Mouse (Mus musculus): ENCODE data around the gene Vegfa. TPM values are rescaled to one million over a fixed set of nuclear protein-coding genes. Genes with fewer than 3 reads are reported as not detected.
A peak's percentile ranks its signal among the peaks of the same experiment; 100 is the strongest.

The Vegfa gene
- total and polyA plus RNA-seq, 3 experiments: 15.3 to 50.0 (median 17.2) TPM

- Histone ChIP-seq H3K27me3 (replicated peaks) (peaks cover 65% of the 10 kb centered on the region), H3K9me3 (replicated peaks; ENCODE audit: low read length) (peaks cover 3% of the 10 kb centered on the region), H3K4me3 (replicated peaks in 1 of 3; ENCODE audit: low read depth in 2 of 3, low read length in 2 of 3, poor library complexity in 1 of 3) (no peak overlapping the region), H3K36me3 (replicated peaks in 1 of 2; ENCODE audit: control insufficient read depth in 1 of 2, insufficient read depth in 1 of 2, low read length in 1 of 2) (no peaks in the 10 kb centered on the region), H3K4me1 (ENCODE audit: control insufficient read depth in 1 of 2, insufficient read depth in 2 of 2) (peaks cover 8% of the 10 kb centered on the region in 2 experiments), H3K9ac (ENCODE audit: insufficient read depth, low read depth) (no peak overlapping the region), H3K27ac (ENCODE audit: insufficient read depth, low read depth) (no peak overlapping the region), H3K79me2 (replicated peaks; ENCODE audit: control insufficient read depth, extremely low read depth, insufficient read depth, poor library complexity, severe bottlenecking) (no peaks in the 10 kb centered on the region), H3K4me2 (ENCODE audit: insufficient read depth, low read depth, poor library complexity, severe bottlenecking) (no peak overlapping the region)
- in situ Hi-C loops (cut with MboI; ENCODE audit: low pct_ligation_motif_present, low pct_unique_long_range_greater_than_20kb, low sequenced_read_pairs) (no loop called here), dilution Hi-C loops (cut with MboI; ENCODE audit: extremely low pct_ligation_motif_present, extremely low pct_unique_long_range_greater_than_20kb, low sequenced_read_pairs) (no loop called here)
- DNase-seq (ENCODE audit: extremely low read depth): no peak
- no peak for TF ChIP-seq ZMIZ1 (IDR thresholded peaks at IDR 0.05; ENCODE audit: low read depth, low read length)
- no peak for TF ChIP-seq ZC3H11A (IDR thresholded peaks at IDR 0.05; ENCODE audit: low read depth, low read length)
- TF ChIP-seq ZKSCAN1 (IDR thresholded peaks at IDR 0.05; ENCODE audit: borderline replicate concordance, low read depth, low read length): peak; percentile 58; the same call in 1 of the 2 replicates
- no peak for TF ChIP-seq USF2 (conservative IDR thresholded peaks at IDR 0.05; ENCODE audit: low read depth, low read length)
- TF ChIP-seq MXI1 (IDR thresholded peaks at IDR 0.05; ENCODE audit: low read depth, low read length): no peak
Observed at GRCm38 (mm10) chr17:46063974-46064312, 31.8 kb upstream of the Vegfa start.

GRCm38 (mm10) chr17:46063283-46063973 lies 31.3 kb upstream of the Vegfa start:
- TF ChIP-seq POLR2A (IDR thresholded peaks at IDR 0.05; ENCODE audit: low read depth, low read length) (no peak), MEF2A (IDR thresholded peaks at IDR 0.05; ENCODE audit: borderline replicate concordance, low read depth, low read length) (peak; percentile 51; the same call in 1 of the 2 replicates), ZMIZ1 (IDR thresholded peaks at IDR 0.05; ENCODE audit: low read depth, low read length) (no peak), MAX (IDR thresholded peaks at IDR 0.05; ENCODE audit: low read length) (no peak), ETS1 (conservative IDR thresholded peaks at IDR 0.05; ENCODE audit: low read depth, low read length) (peak; percentile 92), ELF1 (IDR thresholded peaks at IDR 0.05; ENCODE audit: low read depth, low read length) (peak; percentile 28; the same call in 1 of the 2 replicates), TCF12 (IDR thresholded peaks at IDR 0.05; ENCODE audit: low read depth, low read length) (peak; percentile 75; the same call in 1 of the 2 replicates), USF2 (conservative IDR thresholded peaks at IDR 0.05; ENCODE audit: low read depth, low read length) (no peak), MAZ (IDR thresholded peaks at IDR 0.05; ENCODE audit: low read depth, low read length) (peak; percentile 89), IRF4 (IDR thresholded peaks at IDR 0.05; ENCODE audit: low read depth, low read length) (peak; percentile 45; the same call in 1 of the 2 replicates), CHD1 (IDR thresholded peaks at IDR 0.05; ENCODE audit: low read depth, low read length) (peak; percentile 82)
- H3K9ac ChIP-seq (ENCODE audit: insufficient read depth, low read depth): no peak overlapping the region
- dilution Hi-C loops (cut with MboI; ENCODE audit: extremely low pct_ligation_motif_present, extremely low pct_unique_long_range_greater_than_20kb, low sequenced_read_pairs): no loop called here
- peaks cover 70% of the 10 kb centered on the region for H3K27me3 ChIP-seq (replicated peaks)
- H3K4me3 ChIP-seq (replicated peaks in 1 of 3; ENCODE audit: low read depth in 2 of 3, low read length in 2 of 3, poor library complexity in 1 of 3): no peak overlapping the region
- DNase-seq (ENCODE audit: extremely low read depth): no peak
- no peak overlapping the region for H3K4me2 ChIP-seq (ENCODE audit: insufficient read depth, low read depth, poor library complexity, severe bottlenecking)
- H3K36me3 ChIP-seq (replicated peaks in 1 of 2; ENCODE audit: control insufficient read depth in 1 of 2, insufficient read depth in 1 of 2, low read length in 1 of 2): no peaks in the 10 kb centered on the region
- H3K79me2 ChIP-seq (replicated peaks; ENCODE audit: control insufficient read depth, extremely low read depth, insufficient read depth, poor library complexity, severe bottlenecking): no peaks in the 10 kb centered on the region
- in situ Hi-C loops (cut with MboI; ENCODE audit: low pct_ligation_motif_present, low pct_unique_long_range_greater_than_20kb, low sequenced_read_pairs): no loop called here
- H3K27ac ChIP-seq (ENCODE audit: insufficient read depth, low read depth): no peak overlapping the region
- H3K9me3 ChIP-seq (replicated peaks; ENCODE audit: low read length): peaks cover 3% of the 10 kb centered on the region
- H3K4me1 ChIP-seq (ENCODE audit: control insufficient read depth in 1 of 2, insufficient read depth in 2 of 2): peaks cover 8% of the 10 kb centered on the region in 2 experiments
